Mouse (Mus musculus) CH12.LX (cell line): Measurements from ENCODE around the gene Gm37419. TPM values are rescaled to one million over a fixed set of nuclear protein-coding genes. Genes with fewer than 3 reads are reported as not detected.

ENCODE experiments used
- DNase-seq: peaks from one replicate; pipeline ENCODE4 v3.0.0-alpha.2; 2013; ENCODE audit errors: extremely low read depth
- H3K27ac ChIP-seq: 2 replicates; pipeline ENCODE4 v1.5.1; 2012; ENCODE audit warnings: low read depth, mild to moderate bottlenecking, control low read depth, moderate library complexity; ENCODE audit not compliant: insufficient read depth
- H3K27me3 ChIP-seq: replicated peaks from 2 replicates; pipeline ENCODE3; 2012; ENCODE audit warnings: inconsistent platforms
- H3K36me3 ChIP-seq, 2 experiments: replicated peaks in 1 of 2; 2 replicates each; pipeline versions ENCODE3 to v1.6.1; 2012; ENCODE audit warnings: inconsistent platforms in 1 of 2, low read length in 1 of 2, mild to moderate bottlenecking in 1 of 2, mixed read lengths in 1 of 2, moderate library complexity in 1 of 2; ENCODE audit not compliant: control insufficient read depth in 1 of 2, insufficient read depth in 1 of 2
- H3K4me1 ChIP-seq, 2 experiments: 2 replicates each; pipeline ENCODE4 v1.6.1; 2012; ENCODE audit warnings: inconsistent platforms in 1 of 2, moderate library complexity in 1 of 2; ENCODE audit not compliant: insufficient read depth in 2 of 2, control insufficient read depth in 1 of 2
- H3K4me2 ChIP-seq: 2 replicates; pipeline ENCODE4 v1.6.1; 2012; ENCODE audit warnings: low read depth, mild to moderate bottlenecking, control low read depth; ENCODE audit not compliant: poor library complexity, insufficient read depth, severe bottlenecking
- H3K4me3 ChIP-seq, 3 experiments: fragments of 150-350 bp in 1 of 3; sonication (generic) in 1 of 3; replicated peaks in 1 of 3; 2 replicates each; pipeline versions ENCODE3 to v1.5.1; 2011 to 2012; ENCODE audit warnings: low read depth in 2 of 3, low read length in 2 of 3, mild to moderate bottlenecking in 2 of 3, moderate library complexity in 2 of 3, control low read depth in 1 of 3, improper control_type of control experiment in 1 of 3, inconsistent platforms in 1 of 3, mixed read lengths in 1 of 3; ENCODE audit not compliant: poor library complexity in 1 of 3
- H3K79me2 ChIP-seq: replicated peaks from 2 replicates; pipeline ENCODE4 v1.6.1; 2012; ENCODE audit warnings: mild to moderate bottlenecking, moderate library complexity; ENCODE audit not compliant: control insufficient read depth, poor library complexity, insufficient read depth, severe bottlenecking; ENCODE audit errors: extremely low read depth
- H3K9ac ChIP-seq: 2 replicates; pipeline ENCODE4 v1.6.1; 2012; ENCODE audit warnings: low read depth, mild to moderate bottlenecking, control low read depth, moderate library complexity; ENCODE audit not compliant: insufficient read depth
- H3K9me3 ChIP-seq: replicated peaks from 2 replicates; pipeline ENCODE3; 2012; ENCODE audit warnings: low read length, inconsistent platforms, mixed read lengths
- CHD1 ChIP-seq: IDR thresholded peaks from 2 replicates; pipeline ENCODE4 v1.6.1; 2012; ENCODE audit warnings: low read depth, low read length, improper control_type of control experiment, inconsistent platforms
- E2F4 ChIP-seq: IDR thresholded peaks from 2 replicates; pipeline ENCODE4 v1.6.1; 2011; ENCODE audit warnings: low read depth, low read length, improper control_type of control experiment; ENCODE audit not compliant: insufficient replicate concordance
- ELF1 ChIP-seq: IDR thresholded peaks from 2 replicates; pipeline ENCODE4 v1.6.1; 2014; ENCODE audit warnings: low read depth, mild to moderate bottlenecking, inconsistent platforms, low read length, improper control_type of control experiment
- ETS1 ChIP-seq: conservative IDR thresholded peaks from 2 replicates; pipeline ENCODE4 v1.6.1; 2012; ENCODE audit warnings: low read depth, mild to moderate bottlenecking, inconsistent platforms, low read length, improper control_type of control experiment, moderate library complexity
- HCFC1 ChIP-seq: IDR thresholded peaks from 2 replicates; pipeline ENCODE4 v1.6.1; 2012; ENCODE audit warnings: low read depth, mild to moderate bottlenecking, inconsistent platforms, low read length, improper control_type of control experiment
- IRF4 ChIP-seq: IDR thresholded peaks from 2 replicates; pipeline ENCODE4 v1.6.1; 2014; ENCODE audit warnings: low read depth, mild to moderate bottlenecking, inconsistent platforms, low read length, improper control_type of control experiment
- JUND ChIP-seq: conservative IDR thresholded peaks from 2 replicates; pipeline ENCODE4 v1.6.1; 2011; ENCODE audit warnings: low read depth, low read length, improper control_type of control experiment
- MAFK ChIP-seq: IDR thresholded peaks from 2 replicates; pipeline ENCODE4 v1.6.1; 2011; ENCODE audit warnings: low read length, improper control_type of control experiment; ENCODE audit not compliant: insufficient replicate concordance
- MAZ ChIP-seq: IDR thresholded peaks from 2 replicates; pipeline ENCODE4 v1.6.1; 2012; ENCODE audit warnings: low read depth, mild to moderate bottlenecking, inconsistent platforms, low read length, improper control_type of control experiment, moderate library complexity
- MYC ChIP-seq: IDR thresholded peaks from 2 replicates; pipeline ENCODE4 v1.6.1; 2011; ENCODE audit warnings: low read depth, mild to moderate bottlenecking, improper control_type of control experiment, low read length
- NRF1 ChIP-seq: IDR thresholded peaks from 2 replicates; pipeline ENCODE4 v1.6.1; 2014; ENCODE audit warnings: low read depth, mild to moderate bottlenecking, inconsistent platforms, low read length, improper control_type of control experiment, moderate library complexity
- PAX5 ChIP-seq: IDR thresholded peaks from 2 replicates; pipeline ENCODE4 v1.6.1; 2012; ENCODE audit warnings: low read length, inconsistent platforms, mixed read lengths
- POLR2AphosphoS2 ChIP-seq: IDR thresholded peaks from 2 replicates; pipeline ENCODE4 v1.6.1; 2011; ENCODE audit warnings: low read depth, low read length, improper control_type of control experiment
- RAD21 ChIP-seq: IDR thresholded peaks from 2 replicates; pipeline ENCODE4 v1.6.1; 2011; ENCODE audit warnings: low read depth, mild to moderate bottlenecking, low read length, improper control_type of control experiment, moderate library complexity
- SIN3A ChIP-seq: IDR thresholded peaks from 2 replicates; pipeline ENCODE4 v1.6.1; 2012; ENCODE audit warnings: low read length, improper control_type of control experiment, inconsistent platforms
- TBP ChIP-seq: conservative IDR thresholded peaks from 2 replicates; pipeline ENCODE4 v1.6.1; 2011; ENCODE audit warnings: low read depth, low read length, improper control_type of control experiment
- TCF12 ChIP-seq: IDR thresholded peaks from 2 replicates; pipeline ENCODE4 v1.6.1; 2014; ENCODE audit warnings: low read depth, mild to moderate bottlenecking, inconsistent platforms, low read length, improper control_type of control experiment
- USF1 ChIP-seq: IDR thresholded peaks from 2 replicates; pipeline ENCODE4 v1.6.1; 2014; ENCODE audit warnings: low read depth, mild to moderate bottlenecking, inconsistent platforms, low read length, improper control_type of control experiment
- USF2 ChIP-seq: conservative IDR thresholded peaks from 2 replicates; pipeline ENCODE4 v1.6.1; 2011; ENCODE audit warnings: low read depth, low read length, improper control_type of control experiment
- ZKSCAN1 ChIP-seq: IDR thresholded peaks from 2 replicates; pipeline ENCODE4 v1.6.1; 2012; ENCODE audit warnings: low read depth, inconsistent platforms, low read length, improper control_type of control experiment, borderline replicate concordance
- ZNF384 ChIP-seq: IDR thresholded peaks from 2 replicates; pipeline ENCODE4 v1.6.1; 2012; ENCODE audit warnings: low read depth, low read length, improper control_type of control experiment, inconsistent platforms
- dilution Hi-C: fragments of 300-500 bp; cut with MboI; formaldehyde crosslinking; loops from 2 replicates; pipeline ENCODE4 v1.14.3; 2020; ENCODE audit warnings: low sequenced_read_pairs; ENCODE audit not compliant: extremely low pct_unique_long_range_greater_than_20kb, extremely low pct_ligation_motif_present
- in situ Hi-C: fragments of 300-500 bp; cut with MboI; formaldehyde crosslinking; loops from 3 replicates; pipeline ENCODE4 v1.14.3; 2019; ENCODE audit warnings: low sequenced_read_pairs, low pct_ligation_motif_present, low pct_unique_long_range_greater_than_20kb, mixed read lengths
- polyA plus RNA-seq: library from polyadenylated mRNA; unstranded; fragments of >175 nt; gene quantifications from 2 replicates; pipeline ENCODE4 v1.2.1, GENCODE M21; 2012; ENCODE audit warnings: low read depth; ENCODE audit not compliant: insufficient read length
- total RNA-seq, 2 experiments: library from RNA; depleted of rRNA; stranded (reverse); fragments of 300-350 nt in 1 of 2; fragments of >200 nt in 1 of 2; gene quantifications; 2 replicates each; pipeline ENCODE4 v1.2.3; 2012 to 2014

The Gm37419 gene
- total and polyA plus RNA-seq, 3 experiments: not detected

DNA sequence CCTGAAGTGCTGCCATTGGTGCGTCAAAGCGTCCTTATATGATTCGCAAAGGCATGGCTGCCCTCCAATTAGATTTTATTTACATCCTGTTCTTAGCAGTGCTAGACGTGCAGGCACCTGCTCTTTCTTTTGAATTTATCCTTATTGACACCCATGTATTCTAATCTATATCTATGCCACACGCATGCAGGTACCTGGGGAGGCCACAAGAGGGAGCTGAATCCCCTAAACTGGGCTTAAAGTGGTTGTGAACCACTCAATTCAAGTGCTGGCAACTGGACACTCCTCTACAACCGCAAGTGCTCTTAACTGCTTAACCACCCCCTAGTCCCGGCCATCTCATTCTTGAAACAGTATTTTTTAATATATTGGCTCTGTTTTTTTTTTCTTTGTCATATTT lies 21.0 kb upstream of the Gm37419 start (continued):
- TF ChIP-seq NRF1: no peak

DNA sequence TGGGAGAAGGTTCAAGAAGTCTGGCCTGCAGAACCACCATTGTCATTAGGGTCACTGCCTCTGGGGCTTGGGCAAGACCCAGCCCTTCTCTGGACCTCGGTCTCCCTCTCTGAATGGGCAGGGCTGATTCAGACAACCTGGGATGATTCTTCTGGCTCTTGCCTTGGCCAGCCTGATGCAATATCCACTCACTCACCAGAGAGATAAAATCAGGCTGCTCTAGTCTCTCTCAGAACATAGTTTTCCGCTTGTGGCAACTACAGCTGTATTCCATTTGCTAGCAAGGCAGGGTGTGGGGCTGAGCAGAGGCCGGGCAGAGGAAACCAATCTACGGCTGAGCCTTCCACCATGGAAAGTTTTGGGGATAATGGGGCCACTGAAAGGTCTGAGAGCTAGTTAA lies 19.4 kb upstream of the Gm37419 start:
- DNase-seq: no peak
- TF ChIP-seq ZNF384 (no peak), MAFK (no peak), SIN3A (no peak), TCF12 (no peak), ZKSCAN1 (no peak), ETS1 (no peak), MYC (no peak), NRF1 (no peak), TBP (no peak), ELF1 (no peak), CHD1 (no peak)
- H3K79me2 ChIP-seq: no peaks in the 10 kb centered on the region
- peaks cover 0 to 13% of the 10 kb centered on the region in 2 experiments for H3K36me3 ChIP-seq
- no peak overlapping the region for H3K4me3 ChIP-seq
- H3K9me3 ChIP-seq: no peaks in the 10 kb centered on the region
- no peak overlapping the region for H3K27ac ChIP-seq
- dilution Hi-C loops: no loop called here
- no peak overlapping the region for H3K9ac ChIP-seq
- H3K27me3 ChIP-seq: no peaks in the 10 kb centered on the region
- H3K4me2 ChIP-seq: no peak overlapping the region
- in situ Hi-C loops: no loop called here
- H3K4me1 ChIP-seq: peaks cover 0 to 8% of the 10 kb centered on the region in 2 experiments; a peak in 2 of 4 replicates

DNA sequence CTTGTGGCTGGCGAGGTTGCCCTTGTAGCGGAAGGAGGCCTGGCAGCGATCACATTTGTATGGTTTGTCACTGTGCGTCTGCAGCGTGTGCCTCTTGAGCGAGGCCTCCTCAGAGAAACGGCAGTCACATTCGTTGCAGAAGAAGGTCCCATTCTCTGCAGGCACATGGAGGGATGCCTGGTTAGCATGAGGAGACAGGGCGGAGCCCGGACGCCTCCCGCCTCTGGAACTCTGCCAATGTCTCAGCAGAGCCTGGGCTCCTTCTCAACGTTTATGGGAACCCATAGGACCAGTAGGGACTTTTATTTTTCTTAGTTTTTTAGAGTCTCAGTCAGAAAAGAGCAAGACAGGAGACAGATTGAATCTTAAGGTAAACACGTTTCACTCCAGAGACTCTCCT lies 18.4 kb upstream of the Gm37419 start:
- Histone ChIP-seq H3K79me2 (no peaks in the 10 kb centered on the region), H3K36me3 (peaks cover 0 to 15% of the 10 kb centered on the region in 2 experiments), H3K27ac (no peak overlapping the region), H3K4me1 (peaks cover 3 to 8% of the 10 kb centered on the region in 2 experiments; a peak in 2 of 4 replicates), H3K9me3 (no peaks in the 10 kb centered on the region), H3K27me3 (no peaks in the 10 kb centered on the region), H3K4me2 (no peak overlapping the region), H3K4me3 (no peak overlapping the region), H3K9ac (no peak overlapping the region)
- no peak for TF ChIP-seq HCFC1
- TF ChIP-seq RAD21: no peak
- no peak for TF ChIP-seq NRF1
- TF ChIP-seq CHD1: no peak
- no peak for TF ChIP-seq MYC
- TF ChIP-seq ELF1: no peak
- TF ChIP-seq ZNF384: no peak
- no peak for TF ChIP-seq IRF4
- no peak for TF ChIP-seq JUND
- TF ChIP-seq MAZ: no peak
- no peak for TF ChIP-seq USF2
- TF ChIP-seq SIN3A: no peak
- TF ChIP-seq E2F4: no peak
- TF ChIP-seq POLR2AphosphoS2: no peak
- no peak for TF ChIP-seq USF1
- TF ChIP-seq PAX5: no peak
- DNase-seq: no peak
- dilution Hi-C loops (no loop called here), in situ Hi-C loops (no loop called here)
